In genomic region chr5:125404903-125405545, GRCm38 (mm10) we compare ENCODE assay signal across 1 mouse cellular context.
TF ChIP-seq lines count a peak whose summit lies in the region.

No protein-coding gene starts in this region.

TF ChIP-seq in myocyte, 11 proteins besides CTCF, POLR2A, EP300 and RAD21 (continued from another document):
- TF ChIP-seq SRF (IDR thresholded peaks at IDR 0.05; ENCODE audit: control insufficient read depth, insufficient read length, low read depth): no peak
